12 mouse cellular contexts compared by ENCODE assay signal in the genomic region with DNA sequence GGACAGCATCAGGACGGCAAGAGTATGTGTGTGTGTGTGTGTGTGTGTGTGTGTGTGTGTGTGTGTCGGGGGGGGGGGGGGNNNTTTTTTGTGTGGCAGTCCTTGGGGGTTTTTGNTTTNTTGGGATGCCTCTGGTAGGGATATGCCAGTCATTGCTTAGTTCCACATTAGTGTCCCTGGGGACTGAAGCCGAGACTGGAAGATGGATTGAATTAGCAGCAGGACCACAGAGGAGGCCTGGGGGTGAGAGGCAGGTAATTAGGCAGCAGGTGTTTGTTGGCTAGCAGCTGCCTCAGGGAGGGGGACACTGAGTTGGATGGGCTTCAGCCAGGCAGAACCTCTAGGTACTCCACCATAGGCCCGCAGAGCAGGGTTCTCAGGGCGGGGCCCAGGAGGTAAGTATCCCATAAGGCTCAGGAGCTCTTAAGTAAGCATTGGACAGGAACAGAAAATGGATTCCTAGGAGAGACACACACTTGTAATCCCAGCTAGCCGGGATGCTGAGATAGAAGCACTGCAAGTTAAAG.
"Had no signal": no experiment of that assay in that cellular context is flagged by ENCODE, and none has a peak within 500 bp of the region (broad histone marks: within the 10 kb centered on the region; RNA-seq: fewer than 3 reads in every experiment).

No protein-coding gene starts in this region.

- H3K36me3 ChIP-seq: limb, embryonic 10.5 days; liver, embryonic 15.5 days; neural tube, embryonic 15.5 days had no signal

- H3K27me3 ChIP-seq: liver, embryonic 15.5 days; neural tube, embryonic 15.5 days had no signal

- H3K9ac ChIP-seq: liver, embryonic 15.5 days; neural tube, embryonic 15.5 days had no signal

- H3K4me3 ChIP-seq: limb, embryonic 10.5 days; liver, embryonic 15.5 days; neural tube, embryonic 15.5 days had no signal

- H3K9me3 ChIP-seq: limb, embryonic 10.5 days; liver, embryonic 15.5 days; neural tube, embryonic 15.5 days had no signal

- H3K4me1 ChIP-seq: liver, embryonic 15.5 days had no signal

- H3K27ac ChIP-seq: limb, embryonic 10.5 days; liver, embryonic 15.5 days; stomach, postnatal 0 days had no signal

- ATAC-seq: lung, postnatal 0 days had no signal

- H3K4me2 ChIP-seq: liver, embryonic 11.5 days; liver, embryonic 15.5 days; neural tube, embryonic 15.5 days had no signal

- DNase-seq: kidney, adult 8-10 months; kidney, postnatal 25 days; layer of hippocampus, adult 9-11 months; lung, adult 2 months; lung, postnatal 36 days; thymus, postnatal 4 days had no signal
